Mouse (Mus musculus): ENCODE results near the gene Slc9a3r1.

The Slc9a3r1 gene

GRCm38 (mm10) chr11:115192180-115192579 lies 29.0 kb downstream of the Slc9a3r1 start:
- peak; percentile 98 for DNase-seq

- DNase-seq: no peak
These were observed 31.6 kb downstream of the Slc9a3r1 start for GRCm38 (mm10) chr11:115194693-115195092.

GRCm38 (mm10) chr11:115195933-115196332 lies 32.8 kb downstream of the Slc9a3r1 start:
- no peak for DNase-seq

- DNase-seq: no peak
These were observed 34.4 kb downstream of the Slc9a3r1 start for GRCm38 (mm10) chr11:115197558-115197957.

- DNase-seq: no peak
These were observed 35.8 kb downstream of the Slc9a3r1 start for GRCm38 (mm10) chr11:115198932-115199384.

- DNase-seq: no peak
These were observed 37.4 kb downstream of the Slc9a3r1 start for GRCm38 (mm10) chr11:115200520-115200919.

- peak; percentile 94 for DNase-seq
These were observed 39.2 kb downstream of the Slc9a3r1 start for GRCm38 (mm10) chr11:115202316-115202715.

GRCm38 (mm10) chr11:115202756-115203155 lies 39.6 kb downstream of the Slc9a3r1 start:
- DNase-seq: peak; percentile 90

GRCm38 (mm10) chr11:115208126-115208525 lies 45.0 kb downstream of the Slc9a3r1 start:
- DNase-seq: peak; percentile 89

- DNase-seq: peak; percentile 87
These were observed 45.9 kb downstream of the Slc9a3r1 start for GRCm38 (mm10) chr11:115208776-115209732.

- DNase-seq: peak; percentile 87
These were observed 46.8 kb downstream of the Slc9a3r1 start for GRCm38 (mm10) chr11:115209958-115210357.

GRCm38 (mm10) chr11:115212116-115212515 lies 49.0 kb downstream of the Slc9a3r1 start:
- peak; percentile 95 for DNase-seq

- DNase-seq: peak; percentile 91
These were observed 52.0 kb downstream of the Slc9a3r1 start for GRCm38 (mm10) chr11:115215123-115215522.

GRCm38 (mm10) chr11:115217439-115218410 lies 54.6 kb downstream of the Slc9a3r1 start:
- no peak for DNase-seq

GRCm38 (mm10) chr11:115219263-115219662 lies 56.1 kb downstream of the Slc9a3r1 start:
- peak; percentile 97 for DNase-seq

- DNase-seq: no peak
These were observed 56.5 kb downstream of the Slc9a3r1 start for GRCm38 (mm10) chr11:115219685-115220084.

- DNase-seq: no peak
These were observed 58.9 kb downstream of the Slc9a3r1 start for GRCm38 (mm10) chr11:115222077-115222476.

- no peak for DNase-seq
These were observed 59.4 kb downstream of the Slc9a3r1 start for GRCm38 (mm10) chr11:115222570-115222969.

GRCm38 (mm10) chr11:115223451-115223850 lies 60.3 kb downstream of the Slc9a3r1 start:
- DNase-seq: no peak

GRCm38 (mm10) chr11:115223877-115224276 lies 60.7 kb downstream of the Slc9a3r1 start:
- DNase-seq: no peak

GRCm38 (mm10) chr11:115224889-115225288 lies 61.7 kb downstream of the Slc9a3r1 start:
- no peak for DNase-seq

GRCm38 (mm10) chr11:115225301-115225700 lies 62.2 kb downstream of the Slc9a3r1 start:
- DNase-seq: no peak

All from heart, adult 11 months (tissue).